Mouse (Mus musculus) brain, embryonic 14.5 days (tissue): ENCODE data around the gene Prss44.

Experiments used
- CTCF ChIP-seq: fragments of 200-500 bp; IDR thresholded peaks from 2 replicates; pipeline ENCODE4 v1.5.1; 2012; ENCODE audit warnings: inconsistent platforms, mild to moderate bottlenecking, moderate library complexity, borderline replicate concordance; ENCODE audit not compliant: insufficient read depth, insufficient read length; ENCODE audit errors: extremely low read depth
- POLR2A ChIP-seq: fragments of 200-500 bp; IDR thresholded peaks from 2 replicates; pipeline ENCODE4 v1.6.1; 2012; ENCODE audit warnings: mild to moderate bottlenecking, inconsistent platforms, borderline replicate concordance; ENCODE audit not compliant: poor library complexity, insufficient read depth, insufficient read length, severe bottlenecking; ENCODE audit errors: extremely low read depth

DNA sequence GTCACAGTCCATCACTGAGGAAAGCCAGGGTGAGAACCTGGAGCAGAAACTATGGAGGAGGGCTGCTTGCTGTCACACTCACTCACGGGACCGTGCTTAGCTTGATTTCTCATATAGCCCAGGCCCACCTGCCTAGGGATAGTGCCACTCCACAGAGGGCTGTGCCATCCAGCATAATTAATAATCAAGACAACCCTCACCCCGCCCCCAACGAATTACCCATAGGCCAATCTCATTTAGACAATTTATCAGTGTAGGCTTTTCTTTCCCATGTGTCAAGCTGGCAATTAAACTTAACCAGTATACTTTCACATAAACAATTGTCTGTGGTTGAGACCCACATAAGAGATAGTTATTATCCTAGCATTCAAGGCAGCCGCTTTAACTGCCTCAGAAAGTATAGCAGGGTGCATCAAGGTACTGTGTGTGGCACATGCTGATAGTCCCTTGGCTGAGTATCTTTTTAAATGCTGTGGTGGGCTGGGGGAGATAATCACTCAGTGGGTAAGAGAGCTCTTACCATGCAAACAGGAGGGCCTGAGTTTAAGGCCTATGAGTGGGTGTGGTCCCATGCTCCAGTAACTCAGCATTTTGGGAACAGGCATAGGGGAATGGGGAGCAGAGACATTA, 45.3 kb downstream of the Prss44 start:
- TF ChIP-seq POLR2A (no peak), CTCF (no peak)
